Mouse (Mus musculus) small intestine, adult 2 months (tissue): Measurements from ENCODE around the gene Tmem167b. TPM values are rescaled to one million over a fixed set of nuclear protein-coding genes. Genes with fewer than 3 reads are reported as not detected.

Source experiments
- H3K27ac ChIP-seq: fragments of 200-500 bp; 2 replicates; pipeline ENCODE4 v1.5.1; 2012; ENCODE audit warnings: low read depth, low read length, control low read depth, inconsistent platforms; ENCODE audit not compliant: insufficient read depth
- H3K27me3 ChIP-seq: fragments of 200-500 bp; 2 replicates; pipeline ENCODE4 v1.6.1; 2012; ENCODE audit warnings: mild to moderate bottlenecking, moderate library complexity, low read length, inconsistent platforms; ENCODE audit not compliant: control insufficient read depth, insufficient read depth
- H3K36me3 ChIP-seq: fragments of 200-500 bp; 2 replicates; pipeline ENCODE4 v1.6.1; 2012; ENCODE audit warnings: mild to moderate bottlenecking, low read length, control low read depth, inconsistent platforms; ENCODE audit not compliant: control insufficient read depth, insufficient read depth
- H3K4me1 ChIP-seq: fragments of 200-500 bp; 2 replicates; pipeline ENCODE4 v1.6.1; 2012; ENCODE audit warnings: low read length, inconsistent platforms, mixed read lengths; ENCODE audit not compliant: control insufficient read depth, insufficient read depth, insufficient read length
- H3K4me3 ChIP-seq: fragments of 200-500 bp; 2 replicates; pipeline ENCODE4 v1.5.1; 2012; ENCODE audit warnings: low read depth, mild to moderate bottlenecking, control low read depth, inconsistent platforms, low read length, moderate library complexity
- CTCF ChIP-seq: fragments of 200-500 bp; IDR thresholded peaks from 2 replicates; pipeline ENCODE4 v1.5.1; 2012; ENCODE audit warnings: low read depth, mild to moderate bottlenecking, control low read depth, inconsistent platforms, low read length, moderate library complexity, mixed read lengths; ENCODE audit not compliant: insufficient replicate concordance, insufficient read length; ENCODE audit errors: extremely low read depth
- POLR2A ChIP-seq: fragments of 200-500 bp; IDR thresholded peaks from 2 replicates; pipeline ENCODE4 v1.6.1; 2012; ENCODE audit warnings: low read depth, mild to moderate bottlenecking, control low read depth, inconsistent platforms, low read length, moderate library complexity
- WGBS: fragments of 180-500 bp; shearing (Covaris S2); methylation state at CpG from one replicate; pipeline ENCODE4 v1.1.7; 2018; 5-methylcytosine and 5-hydroxymethylcytosine counted together
- polyA plus RNA-seq: library from polyadenylated mRNA; depleted of rRNA; stranded (reverse); fragments of >200 nt; gene quantifications from 2 replicates; pipeline ENCODE4 v1.2.3, GENCODE M21; 2012

The Tmem167b gene
- polyA plus RNA-seq, 1 experiment = 2.9 TPM

DNA sequence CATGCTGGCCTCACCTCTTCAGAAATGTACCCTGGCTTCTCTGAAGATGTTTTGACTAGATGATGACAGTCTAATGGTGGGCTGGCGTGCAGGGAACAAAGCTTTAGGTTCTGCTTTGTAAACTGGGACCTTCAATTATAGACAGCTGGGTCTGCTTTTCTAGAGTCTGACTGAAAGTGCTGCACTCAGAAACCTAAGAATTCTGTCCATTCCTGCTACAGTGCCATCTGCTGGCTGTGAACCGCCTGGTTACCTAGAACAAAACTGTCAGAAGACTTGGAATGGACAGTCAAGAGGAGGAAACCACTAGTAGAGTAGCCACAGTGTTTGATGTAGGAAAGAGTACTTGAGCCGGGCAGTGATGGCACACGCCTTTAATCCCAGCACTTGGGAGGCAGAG, 1.0 kb upstream of the Tmem167b start:
- peak overlapping the region; percentile 88 for H3K27ac ChIP-seq
- no peak overlapping the region for H3K4me3 ChIP-seq
- 0 out of 2 replicates have a peak, but pooled peaks cover 2% of the 10 kb centered on the region for H3K4me1 ChIP-seq
- TF ChIP-seq CTCF = peak; percentile 16; the same call in 1 of the 2 replicates
- TF ChIP-seq POLR2A = no peak
- 2% methylated on average over 4 of the region's 4 CpGs for WGBS
- H3K36me3 ChIP-seq = peaks cover 14% of the 10 kb centered on the region
- H3K27me3 ChIP-seq = no peaks in the 10 kb centered on the region

DNA sequence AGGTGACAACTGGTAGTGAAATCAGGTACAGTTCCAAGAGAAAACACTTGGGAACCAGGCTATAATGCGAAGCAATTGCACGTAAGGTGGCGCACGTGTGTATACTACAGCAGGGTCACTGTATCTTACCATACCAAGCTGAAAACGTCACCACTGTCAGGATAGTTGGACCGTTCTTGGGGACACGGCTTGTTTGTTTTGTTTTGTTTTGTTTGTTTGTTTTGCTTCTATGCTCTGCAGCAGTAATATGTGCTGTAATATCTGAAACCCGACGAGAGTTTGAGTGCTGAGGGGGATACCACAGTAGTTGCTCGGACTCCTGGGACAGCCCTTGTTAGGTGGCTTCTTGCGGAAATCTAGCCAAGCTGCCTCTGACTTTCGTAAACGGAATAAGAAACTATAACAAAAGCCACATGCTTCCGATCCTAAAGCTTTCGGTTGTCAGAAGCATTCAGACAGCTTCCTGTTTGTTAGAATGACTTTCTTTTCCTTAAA, 558 bp upstream of the Tmem167b start:
- Histone ChIP-seq H3K27ac (peak overlapping the region; percentile 88), H3K36me3 (peaks cover 18% of the 10 kb centered on the region), H3K4me1 (0 out of 2 replicates have a peak, but pooled peaks cover 2% of the 10 kb centered on the region), H3K27me3 (no peaks in the 10 kb centered on the region), H3K4me3 (peak overlapping the region; percentile 30; the same call in 1 of the 2 replicates)
- TF ChIP-seq POLR2A (no peak), CTCF (no peak)
- WGBS = under 1% methylated on average over 15 of the region's 15 CpGs

DNA sequence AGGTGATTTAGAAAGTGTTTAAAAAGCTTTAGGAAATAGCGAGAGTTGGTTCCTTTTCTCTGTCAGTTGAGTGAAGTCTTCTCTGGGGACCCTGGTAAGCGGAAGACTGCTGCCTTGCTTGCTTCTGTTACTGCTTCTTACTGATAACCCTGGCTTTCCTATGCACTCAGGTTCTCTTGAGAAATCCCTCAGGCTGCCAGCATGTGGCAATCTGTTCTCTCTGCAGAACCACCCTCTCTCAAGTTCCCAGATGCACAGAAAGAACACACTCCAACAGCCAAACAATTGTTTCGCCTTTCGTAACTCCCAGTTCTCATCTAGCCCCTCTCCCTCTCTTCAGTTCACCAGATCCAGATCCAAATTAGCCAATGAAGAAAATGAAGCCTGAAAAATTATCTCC, 4.4 kb downstream of the Tmem167b start:
- H3K4me1 ChIP-seq = 0 out of 2 replicates have a peak, but pooled peaks cover 2% of the 10 kb centered on the region
- no peaks in the 10 kb centered on the region for H3K27me3 ChIP-seq
- no peak for TF ChIP-seq POLR2A
- no peak for TF ChIP-seq CTCF
- H3K27ac ChIP-seq = no peak overlapping the region
- WGBS = 94% methylated on average over 4 of the region's 4 CpGs
- H3K4me3 ChIP-seq = no peak overlapping the region
- H3K36me3 ChIP-seq = peaks cover 26% of the 10 kb centered on the region

GRCm38 (mm10) chr3:108554587-108555312, 7.5 kb downstream of the Tmem167b start:
- peak; percentile 100 for TF ChIP-seq POLR2A
- TF ChIP-seq CTCF = peak; percentile 90; the same call in 1 of the 2 replicates
- 17% methylated on average over 22 of the region's 22 CpGs for WGBS
- peak overlapping the region; percentile 41 for H3K27ac ChIP-seq
- no peaks in the 10 kb centered on the region for H3K27me3 ChIP-seq
- peak overlapping the region; percentile 94 for H3K4me3 ChIP-seq
- peaks cover 25% of the 10 kb centered on the region for H3K36me3 ChIP-seq
- no peaks in the 10 kb centered on the region for H3K4me1 ChIP-seq

DNA sequence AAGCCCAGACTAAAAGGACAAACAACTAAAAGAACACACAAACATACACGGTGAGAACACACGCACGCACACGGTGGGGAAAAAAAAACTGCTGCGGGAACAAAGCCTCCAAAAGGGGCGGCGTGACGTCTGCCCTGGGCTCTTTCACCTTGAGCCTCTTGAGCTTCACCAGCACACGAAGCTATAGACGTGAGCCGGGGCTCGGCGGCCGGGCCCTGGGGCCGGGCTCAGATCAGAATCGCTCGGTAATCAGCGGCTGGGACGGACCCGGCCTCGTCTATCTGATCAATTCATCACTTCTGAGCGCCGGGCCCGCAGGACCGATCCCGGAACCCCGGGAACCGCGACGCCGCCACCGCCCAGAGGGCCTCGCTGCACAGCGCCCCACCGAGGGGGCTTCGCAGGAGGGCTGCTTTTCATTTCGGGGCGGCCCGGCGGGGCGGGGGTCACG, 8.1 kb downstream of the Tmem167b start:
- WGBS = under 1% methylated on average over 42 of the region's 42 CpGs
- Histone ChIP-seq H3K36me3 (peaks cover 21% of the 10 kb centered on the region), H3K27me3 (no peaks in the 10 kb centered on the region), H3K4me1 (no peaks in the 10 kb centered on the region), H3K27ac (peak overlapping the region; percentile 41), H3K4me3 (peak overlapping the region; percentile 94)
- TF ChIP-seq CTCF = no peak
- no peak for TF ChIP-seq POLR2A

GRCm38 (mm10) chr3:108542299-108542698, 20.0 kb downstream of the Tmem167b start:
- TF ChIP-seq CTCF (no peak), POLR2A (no peak)
- Histone ChIP-seq H3K27me3 (no peaks in the 10 kb centered on the region), H3K27ac (no peak overlapping the region), H3K4me3 (no peak overlapping the region), H3K4me1 (peaks cover 2% of the 10 kb centered on the region; the same call in 1 of the 2 replicates), H3K36me3 (no peaks in the 10 kb centered on the region)
- 80% methylated on average over 11 of the region's 11 CpGs for WGBS

GRCm38 (mm10) chr3:108537303-108537702, 25.0 kb downstream of the Tmem167b start:
- Histone ChIP-seq H3K36me3 (no peaks in the 10 kb centered on the region), H3K4me3 (no peak overlapping the region), H3K27me3 (no peaks in the 10 kb centered on the region), H3K27ac (no peak overlapping the region), H3K4me1 (peaks cover 13% of the 10 kb centered on the region)
- TF ChIP-seq POLR2A (no peak; the same call in 1 of the 2 replicates), CTCF (peak; percentile 85)
- WGBS = 5% methylated on average over 17 of the region's 17 CpGs
